Mouse (Mus musculus) G1E (cell line): Measurements from ENCODE around the gene Prmt8.

Source experiments
- CTCF ChIP-seq: IDR thresholded peaks from 2 replicates; pipeline ENCODE4 v1.5.1; 2012; ENCODE audit warnings: low read depth, low read length, inconsistent platforms, mixed read lengths
- GATA1 ChIP-seq: IDR thresholded peaks from 2 replicates; pipeline ENCODE4 v1.6.1; 2012; ENCODE audit warnings: borderline replicate concordance, low read length, inconsistent platforms, mixed read lengths
- TAL1 ChIP-seq: conservative IDR thresholded peaks from 2 replicates; pipeline ENCODE4 v1.6.1; 2012; ENCODE audit warnings: low read depth, low read length, inconsistent platforms, mixed read lengths

- TF ChIP-seq CTCF (no peak), TAL1 (no peak), GATA1 (no peak)
Observed at GRCm38 (mm10) chr6:127670031-127670430, 99.2 kb downstream of the Prmt8 start.
